Mouse (Mus musculus) testis, adult 2 months (tissue): ENCODE measurements around the gene Pcx.

Source experiments
- CTCF ChIP-seq: fragments of 200-500 bp; IDR thresholded peaks from 2 replicates; pipeline ENCODE4 v1.5.1; 2012; ENCODE audit warnings: low read depth, mild to moderate bottlenecking, inconsistent platforms, low read length, moderate library complexity; ENCODE audit not compliant: control insufficient read depth, insufficient read depth, insufficient replicate concordance
- POLR2A ChIP-seq: fragments of 200-500 bp; IDR thresholded peaks from 2 replicates; pipeline ENCODE4 v1.6.1; 2012; ENCODE audit warnings: low read depth, mild to moderate bottlenecking, inconsistent platforms, low read length, moderate library complexity; ENCODE audit not compliant: control insufficient read depth

DNA sequence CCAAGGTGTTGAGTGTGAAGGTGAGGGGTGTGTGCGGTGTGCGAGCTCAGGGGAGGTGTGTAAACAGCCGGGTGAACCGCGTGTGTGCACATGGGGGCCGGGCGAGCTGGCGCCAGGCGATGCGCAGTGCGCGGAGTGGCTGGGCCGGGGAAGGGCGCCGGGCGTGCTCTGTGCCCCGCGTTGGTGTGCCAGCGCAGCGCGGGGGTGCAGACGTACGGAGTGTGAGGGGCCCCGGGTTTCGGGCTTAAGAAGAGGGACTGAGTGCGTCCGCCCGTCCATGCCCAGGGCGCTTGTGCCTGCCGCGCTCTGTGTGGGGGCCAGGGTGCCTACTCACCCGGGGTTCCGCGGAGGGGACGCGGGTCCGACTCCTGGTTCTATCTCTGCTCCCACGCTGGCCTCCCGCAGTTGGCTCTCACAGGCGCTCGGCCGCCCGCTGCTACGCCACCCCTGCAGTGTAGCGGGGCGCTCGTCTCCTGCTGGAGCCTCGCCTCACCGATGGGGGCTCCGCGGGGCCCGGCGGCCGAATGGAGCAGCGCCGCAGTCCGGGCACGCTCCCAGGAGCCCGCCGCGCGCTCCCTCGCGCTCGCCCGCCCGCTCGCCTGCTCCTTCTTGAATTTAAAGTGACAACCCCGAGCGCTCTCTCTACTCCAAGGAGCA, 33.5 kb upstream of the Pcx start:
- TF ChIP-seq CTCF (no peak), POLR2A (no peak)
